Mouse (Mus musculus) inflammation-experienced regulatory T-cells, adult 6 months (primary cell): ENCODE measurements at regions not wholly inside any gene's neighbourhood (a gene's known extent, or its start where the extent isn't known, plus 50 kb on each side); places are given as distances from the start of the nearest gene placed in this dataset.

ENCODE experiments used
- ATAC-seq: one replicate; pipeline ENCODE4 v1.8.0; 2017

GRCm38 (mm10) chr10:116726031-116726430 lies 144.7 kb upstream of the Cnot2 start:
- no peak for ATAC-seq

DNA sequence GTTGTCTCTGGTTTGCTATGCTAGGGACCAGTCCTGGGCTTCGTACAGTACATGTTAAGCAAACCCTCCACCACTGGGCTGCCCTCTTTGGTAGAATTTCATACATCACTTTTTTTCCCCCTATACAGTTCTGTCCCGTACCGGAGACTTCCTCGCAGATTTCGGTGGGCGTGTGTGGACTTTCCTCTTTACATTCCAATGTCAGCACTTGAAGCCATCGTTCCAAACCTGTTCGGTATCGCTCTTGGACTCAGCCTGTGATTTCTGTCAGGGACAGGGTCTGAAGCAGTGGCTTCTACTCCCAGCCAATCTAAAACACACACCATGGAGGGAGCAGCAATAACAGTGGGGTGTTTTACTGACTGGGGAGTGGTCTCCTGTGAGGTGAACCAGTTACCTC lies 140.7 kb upstream of the Cnot2 start:
- ATAC-seq, result no peak

DNA sequence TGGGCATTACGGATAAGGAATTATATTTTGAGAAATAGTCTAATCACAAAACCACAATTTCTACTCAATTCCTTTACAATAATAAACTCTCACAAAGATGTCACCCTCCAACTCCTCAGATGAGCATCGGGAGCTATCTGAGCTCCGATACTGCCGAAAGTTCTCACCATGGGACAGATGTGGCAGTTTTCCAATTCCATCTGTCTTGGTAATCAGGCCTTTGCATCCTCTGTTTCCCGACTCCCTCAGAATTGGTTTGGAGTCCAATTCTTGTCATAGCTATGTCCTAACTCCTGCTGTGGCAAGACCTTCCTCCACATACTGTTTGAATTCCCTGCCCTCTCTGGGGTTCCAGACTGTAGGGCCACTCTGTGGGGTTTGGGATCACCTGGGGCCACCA lies 138.3 kb upstream of the Cnot2 start:
- no peak for ATAC-seq

DNA sequence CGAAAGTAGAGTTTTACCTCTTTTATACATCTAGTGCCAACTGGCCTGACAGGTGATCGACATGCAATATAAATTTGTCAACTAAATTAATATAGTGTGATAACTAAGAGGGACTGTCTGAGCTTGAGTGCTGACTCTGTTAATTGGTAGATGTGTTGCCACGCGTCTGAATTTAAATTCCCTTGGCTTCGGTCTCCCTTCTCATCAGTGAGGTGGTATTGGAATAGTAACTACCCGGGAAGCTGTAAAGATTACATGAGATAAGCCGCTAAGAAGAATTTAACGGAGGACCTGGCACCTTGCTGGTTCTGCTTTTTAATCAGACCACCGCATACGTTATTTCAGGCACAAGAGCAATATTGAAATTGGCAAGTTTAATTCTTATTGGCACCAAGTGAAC lies 136.7 kb upstream of the Cnot2 start:
- ATAC-seq, result no peak

DNA sequence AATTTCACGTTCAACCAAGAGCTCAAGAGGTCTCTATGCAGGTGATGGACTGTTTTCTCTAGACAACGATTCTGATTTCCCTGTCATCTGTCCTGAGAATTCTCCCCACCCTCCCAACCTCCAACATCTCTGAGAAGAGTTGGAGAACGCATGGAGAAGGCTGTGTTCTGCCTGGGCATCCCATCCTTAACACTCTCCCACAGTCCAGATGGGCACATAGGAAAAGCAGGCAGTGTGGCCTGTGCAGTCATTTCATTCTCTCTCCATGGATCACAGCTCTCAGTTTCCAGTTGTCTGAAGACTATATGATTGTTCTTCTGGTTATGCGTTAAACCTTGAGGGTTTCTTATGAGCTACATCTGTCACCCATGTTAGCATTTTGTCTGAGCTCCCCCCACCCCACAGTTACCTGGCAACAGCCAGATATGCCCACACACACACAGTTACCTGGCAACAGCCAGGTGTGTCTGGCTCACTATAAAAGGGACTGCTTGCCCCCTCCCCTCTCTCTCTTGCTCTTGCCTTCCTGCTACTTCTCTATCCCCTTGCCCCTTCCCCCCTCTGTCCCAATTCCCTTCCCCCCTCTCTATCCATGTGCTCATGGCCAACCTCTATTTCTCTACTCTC lies 135.8 kb upstream of the Cnot2 start:
- ATAC-seq, result no peak

DNA sequence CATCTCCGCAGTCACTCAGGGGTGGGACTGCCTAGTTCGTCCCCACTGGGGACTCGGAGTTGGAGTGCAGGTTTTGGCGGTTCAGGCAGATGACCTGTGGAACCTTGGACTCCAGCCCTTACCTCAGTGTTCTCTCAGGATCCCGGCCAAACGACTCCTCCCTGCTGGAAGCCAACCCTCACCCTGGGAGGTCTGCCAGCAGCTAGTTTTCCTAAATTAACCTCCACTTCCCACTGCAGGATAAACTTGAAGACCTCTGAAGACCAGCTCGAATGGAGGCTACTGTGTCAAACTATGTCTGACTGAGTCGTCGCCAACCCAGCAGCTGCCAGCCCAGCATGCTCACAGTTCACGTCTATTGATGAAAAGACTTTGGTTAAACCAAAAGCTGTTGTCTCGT lies 132.1 kb upstream of the Cnot2 start:
- no peak for ATAC-seq

DNA sequence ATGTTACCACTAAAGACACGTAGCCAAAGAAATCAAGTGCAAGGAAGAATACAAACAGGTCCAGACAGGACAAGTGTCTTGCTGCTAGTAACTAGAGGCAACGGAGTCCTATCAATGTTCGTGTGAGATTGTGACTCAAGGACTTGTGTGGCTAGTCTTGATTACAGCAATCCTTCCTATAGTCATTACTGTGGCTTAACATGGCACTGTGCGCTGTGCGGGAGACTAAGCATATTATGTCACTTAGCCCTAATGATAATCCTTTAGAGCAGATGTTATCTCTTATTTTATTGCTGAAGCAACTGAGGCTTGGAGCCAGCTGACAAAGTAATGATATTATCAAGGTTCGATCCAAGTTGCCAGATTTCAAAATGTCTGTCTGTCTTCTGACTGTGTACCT lies 125.7 kb upstream of the Cnot2 start:
- no peak for ATAC-seq

DNA sequence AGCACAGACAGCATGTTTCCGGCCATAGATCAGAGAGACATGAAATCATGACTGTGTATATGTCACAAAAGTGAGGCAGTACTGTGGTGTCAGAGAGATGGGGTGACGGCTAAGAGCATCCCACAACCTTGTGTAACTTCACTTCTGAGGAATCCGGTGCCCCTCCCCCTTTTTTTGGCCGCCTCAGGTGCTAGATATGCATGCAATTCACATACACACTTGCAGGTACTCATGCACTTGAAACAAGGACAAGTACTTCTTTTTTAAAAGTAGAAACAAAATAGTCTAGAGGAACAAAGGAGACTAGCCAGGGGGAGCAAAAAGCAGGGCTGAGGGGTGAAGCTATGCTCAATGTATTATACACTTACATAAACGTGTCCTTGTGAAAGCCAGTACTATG lies 120.0 kb upstream of the Cnot2 start:
- no peak for ATAC-seq

GRCm38 (mm10) chr10:116699711-116700110 lies 118.4 kb upstream of the Cnot2 start:
- no peak for ATAC-seq

DNA sequence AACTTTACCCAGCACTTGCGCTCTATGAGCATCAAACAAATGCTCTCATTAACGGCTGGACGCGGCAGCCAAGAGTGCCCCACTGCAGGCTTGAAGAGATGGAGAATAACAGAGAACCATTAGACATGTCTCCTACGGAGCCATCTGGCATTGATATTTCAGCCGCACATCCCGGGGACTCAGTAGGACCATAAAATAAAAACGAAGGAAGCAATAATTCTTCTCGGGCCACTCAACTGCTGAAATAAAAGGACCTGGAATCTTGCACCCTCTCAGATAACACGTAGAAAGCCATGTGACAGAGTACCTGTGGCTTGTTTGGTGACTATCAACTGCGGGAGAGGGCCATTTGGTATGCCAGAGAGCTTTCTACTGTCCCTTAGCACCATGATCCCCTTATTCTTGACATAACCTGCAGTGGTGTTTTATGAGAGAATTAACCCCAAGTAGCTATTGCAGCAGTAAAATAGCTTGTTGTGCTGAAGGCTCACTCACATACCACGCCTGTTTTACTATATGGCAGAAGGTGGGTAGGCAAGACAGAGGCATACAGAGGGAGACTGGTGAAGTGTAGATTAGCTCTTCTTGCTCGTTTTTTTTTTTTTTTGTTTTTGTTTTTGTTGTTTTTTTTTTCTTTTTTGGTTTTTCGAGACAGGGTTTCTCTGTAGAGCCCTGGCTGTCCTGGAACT lies 116.5 kb upstream of the Cnot2 start:
- no peak for ATAC-seq

DNA sequence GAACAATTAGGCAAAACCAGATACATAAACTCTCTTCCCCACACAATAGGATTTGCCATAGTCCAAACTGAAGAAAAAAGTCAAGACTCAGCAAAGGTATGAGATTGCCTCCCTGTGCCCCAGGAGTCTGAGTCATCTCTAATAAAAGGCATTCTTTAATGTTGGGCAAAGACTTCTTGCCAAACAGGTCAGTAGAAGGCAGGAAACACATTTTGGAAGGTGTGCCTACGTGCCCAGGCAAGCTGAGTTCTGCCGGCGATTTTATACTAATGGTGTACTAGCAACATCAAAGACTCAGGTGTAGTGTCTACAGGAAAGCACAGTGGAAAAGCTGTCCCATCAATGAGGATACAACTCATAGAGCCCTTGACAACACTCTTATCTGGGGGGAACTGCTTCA lies 112.5 kb upstream of the Cnot2 start:
- ATAC-seq, result no peak

- ATAC-seq, result no peak
Measured at GRCm38 (mm10) chr10:116686741-116687140, 105.4 kb upstream of the Cnot2 start.

- no peak for ATAC-seq
Measured at GRCm38 (mm10) chr10:116683374-116683773, 102.1 kb upstream of the Cnot2 start.

DNA sequence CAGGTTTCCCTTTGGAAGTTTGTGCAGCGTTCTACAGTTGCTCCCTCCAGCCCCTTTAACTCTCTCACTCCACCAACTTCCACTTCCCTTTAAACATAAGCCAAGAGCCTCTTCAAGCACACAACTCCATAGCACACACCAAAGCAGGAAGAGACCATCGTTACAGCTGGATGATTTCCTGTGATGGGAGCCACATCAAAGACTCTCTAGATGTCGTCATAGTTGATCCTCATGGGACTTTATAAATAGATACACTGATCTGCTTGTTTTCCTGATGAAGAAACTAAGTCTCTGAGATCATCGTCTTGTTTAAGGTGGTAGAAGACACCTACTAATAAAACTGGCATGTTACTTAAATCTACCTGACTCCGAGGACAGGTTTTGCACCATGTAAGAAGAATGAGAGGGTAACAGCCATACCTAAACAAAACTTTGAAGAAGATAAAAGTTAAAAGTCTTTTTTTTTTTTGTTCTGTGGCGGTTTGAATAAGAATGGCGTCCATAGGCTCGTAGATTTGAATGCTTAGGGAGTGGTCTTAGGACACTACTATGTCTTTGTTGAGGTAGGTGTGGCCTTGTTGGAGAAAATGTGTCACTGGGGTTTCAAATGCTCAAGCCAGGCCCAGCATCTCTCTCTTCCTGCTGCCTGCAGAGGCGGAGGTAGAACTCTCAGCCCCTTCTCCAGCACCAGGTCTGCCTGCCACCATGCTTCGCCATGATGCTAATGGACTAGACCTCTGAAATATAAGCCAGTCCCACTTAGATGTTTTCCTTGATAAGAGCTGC lies 97.8 kb upstream of the Cnot2 start:
- ATAC-seq, result no peak

DNA sequence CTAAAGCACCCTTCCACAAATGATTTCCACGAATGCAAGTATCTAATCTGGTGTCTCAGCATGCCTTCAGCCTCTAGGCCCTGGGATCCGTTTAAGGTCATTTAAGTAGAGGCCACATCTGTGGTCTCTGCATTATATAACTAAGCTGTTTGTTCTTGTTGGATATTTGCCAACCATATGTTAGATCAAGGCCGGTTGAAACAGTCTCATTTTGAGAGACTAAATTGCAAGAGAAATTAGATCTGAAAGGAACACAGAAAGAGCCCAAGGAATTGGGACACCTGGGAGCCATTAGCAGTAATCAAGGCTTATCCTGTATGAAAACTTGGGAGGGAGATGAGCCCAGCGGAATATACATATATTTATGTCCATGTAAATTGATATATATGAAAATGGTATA lies 96.6 kb upstream of the Cnot2 start:
- no peak for ATAC-seq

DNA sequence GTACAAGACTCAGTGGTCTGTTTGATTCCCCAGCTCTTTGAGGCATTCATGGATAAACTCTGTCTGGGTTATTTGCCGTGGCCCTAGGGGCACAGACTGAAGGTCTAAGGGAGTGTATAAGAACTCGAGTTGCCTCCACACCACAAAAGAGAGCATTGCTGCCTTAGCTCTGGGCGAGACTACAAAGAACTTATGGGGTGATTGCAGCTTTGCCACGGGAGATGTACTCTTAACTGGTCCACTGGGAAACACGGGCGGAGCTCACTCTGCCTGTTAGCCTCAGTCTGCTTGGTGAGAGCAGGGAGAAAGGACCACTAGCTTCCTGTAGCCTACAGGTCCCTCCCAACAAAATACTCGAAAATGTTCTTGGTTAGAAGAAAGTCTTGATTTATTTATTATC lies 93.9 kb upstream of the Cnot2 start:
- ATAC-seq, result no peak

- ATAC-seq, result peak; percentile 50
Measured at GRCm38 (mm10) chr10:116674348-116674747, 93.0 kb upstream of the Cnot2 start.

DNA sequence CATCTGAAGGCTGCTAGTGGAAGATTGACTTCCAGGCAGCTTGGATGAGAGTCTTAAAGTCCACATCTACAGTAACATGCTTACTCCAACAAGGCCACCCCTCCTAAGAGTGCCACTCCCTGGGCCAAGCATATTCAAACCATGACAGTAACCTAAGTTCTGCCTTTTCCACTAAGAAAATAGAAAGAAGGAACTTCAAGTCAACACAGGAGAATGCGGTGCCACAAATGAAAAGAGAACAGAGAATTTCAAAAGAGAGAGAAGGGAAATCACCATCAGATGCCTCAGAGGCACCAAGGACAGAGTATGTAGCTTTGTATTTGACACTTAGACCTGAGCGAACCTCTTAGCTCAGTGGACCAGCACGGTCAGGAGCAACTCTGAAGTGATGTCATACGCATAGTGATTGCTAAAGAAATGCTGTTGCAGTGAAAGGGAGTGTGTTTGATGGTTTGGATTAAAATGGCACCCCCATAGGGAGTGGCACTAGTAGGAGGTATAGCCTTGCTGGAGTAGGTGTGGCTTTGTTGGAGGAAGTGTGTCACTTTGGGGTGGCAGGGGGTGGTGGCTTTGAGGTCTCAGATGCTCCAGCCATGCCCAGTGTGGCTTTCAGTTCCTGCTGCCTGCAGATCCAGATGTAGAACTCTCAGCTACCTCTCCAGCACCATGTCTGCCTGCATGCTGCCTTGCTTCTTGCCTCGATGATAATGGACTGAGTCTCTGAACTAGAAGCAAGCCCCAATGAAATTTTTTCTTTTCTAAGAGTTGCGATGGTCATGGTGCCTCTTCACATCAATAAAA lies 77.1 kb upstream of the Cnot2 start:
- ATAC-seq, result no peak

DNA sequence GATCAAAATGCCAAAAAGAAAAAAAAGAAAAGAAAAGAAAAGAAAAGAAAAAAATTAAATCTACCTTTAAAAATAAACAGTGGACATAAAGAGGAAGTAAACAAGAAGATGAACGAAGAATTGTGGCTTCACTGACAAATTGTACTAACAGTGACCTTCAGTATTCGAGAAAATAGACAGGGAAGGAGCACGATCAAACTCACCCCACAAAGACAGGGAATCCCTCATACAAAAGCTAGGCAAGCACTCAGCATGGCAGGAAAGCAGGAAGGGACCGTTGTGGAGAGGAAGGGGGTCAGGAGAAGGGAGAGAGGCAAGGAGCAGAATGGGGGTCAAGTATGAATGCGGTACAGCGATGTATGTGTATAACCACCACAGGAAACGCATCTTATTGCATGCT lies 74.6 kb upstream of the Cnot2 start:
- peak; percentile 20 for ATAC-seq

GRCm38 (mm10) chr10:116655018-116655807 lies 73.9 kb upstream of the Cnot2 start:
- peak; percentile 84 for ATAC-seq

- no peak for ATAC-seq
Measured at GRCm38 (mm10) chr10:116654091-116654490, 72.8 kb upstream of the Cnot2 start.

GRCm38 (mm10) chr10:116653511-116653945 lies 72.2 kb upstream of the Cnot2 start:
- ATAC-seq, result no peak
